Mouse (Mus musculus) bone marrow macrophage, adult 2 months (primary cell): ENCODE measurements around the gene Exoc4.

Experiments
- CTCF ChIP-seq: IDR thresholded peaks from 2 replicates; pipeline ENCODE4 v1.5.1; 2012; ENCODE audit warnings: low read depth, mild to moderate bottlenecking, low read length, moderate library complexity
- POLR2A ChIP-seq: IDR thresholded peaks from 2 replicates; pipeline ENCODE4 v1.6.1; 2012; ENCODE audit warnings: mild to moderate bottlenecking, low read depth, low read length, borderline replicate concordance

GRCm38 (mm10) chr6:33976576-33976975 lies 727.7 kb downstream of the Exoc4 start:
- TF ChIP-seq POLR2A (no peak), CTCF (no peak)
